Comparison of ENCODE assay signal across 18 mouse cellular contexts in the genomic region with DNA sequence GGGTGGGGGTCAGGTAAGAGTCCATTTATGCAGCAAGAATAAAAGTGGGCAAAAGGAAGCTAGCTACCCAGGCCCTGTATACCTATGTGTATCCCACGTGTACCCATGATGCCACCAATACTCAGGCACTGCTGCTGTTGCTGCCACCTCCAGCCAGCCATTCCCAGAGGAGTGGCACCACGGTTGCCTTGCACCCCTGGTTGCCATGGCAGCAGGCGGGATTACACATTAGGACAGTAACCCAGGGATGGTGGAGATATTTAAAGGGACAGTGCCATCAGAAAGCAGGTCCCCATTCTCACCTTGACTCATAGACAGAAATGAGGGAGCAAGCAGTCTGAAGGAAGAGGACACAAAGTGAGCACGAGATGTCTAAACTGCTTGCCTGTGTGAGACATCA. TPM values are rescaled to one million over a fixed set of nuclear protein-coding genes. Genes with fewer than 3 reads are reported as not detected.
DNase-seq lines count a peak whose midpoint lies in the region; ATAC-seq and TF ChIP-seq lines count a peak whose summit lies in the region.
"Had no signal": no experiment of that assay in that cellular context is flagged by ENCODE, and none has a peak within 500 bp of the region (broad histone marks: within the 10 kb centered on the region; RNA-seq: fewer than 3 reads in every experiment).

No protein-coding gene starts in this region.

- no peak overlapping the region for H3K4me2 ChIP-seq in forebrain, embryonic 15.5 days (replicated peaks)
- peak overlapping the region; percentile 73 for H3K4me2 ChIP-seq in midbrain, postnatal 0 days (ENCODE audit: low read depth, low read length, poor library complexity, severe bottlenecking)
- no peak overlapping the region for H3K4me2 ChIP-seq in intestine, embryonic 15.5 days (replicated peaks)

- no peaks in the 10 kb centered on the region for H3K27me3 ChIP-seq in liver, adult 2 months (ENCODE audit: control insufficient read depth, insufficient read depth, low read length)
- no peaks in the 10 kb centered on the region for H3K27me3 ChIP-seq in forebrain, embryonic 15.5 days
- H3K27me3 ChIP-seq in midbrain, postnatal 0 days (ENCODE audit: insufficient read depth, low read length), result no peaks in the 10 kb centered on the region
- no peaks in the 10 kb centered on the region for H3K27me3 ChIP-seq in intestine, embryonic 15.5 days (replicated peaks)
- H3K27me3 ChIP-seq: embryonic facial prominence, embryonic 15.5 days; kidney, embryonic 15.5 days had no signal

- 60% methylated on average over 4 of the region's 4 CpGs for WGBS in liver, adult 2 months
- WGBS in forebrain, embryonic 15.5 days, result 32% methylated on average over 4 of the region's 4 CpGs
- 31% methylated on average over 4 of the region's 4 CpGs for WGBS in midbrain, postnatal 0 days
- WGBS in intestine, embryonic 15.5 days, result 49% methylated on average over 4 of the region's 4 CpGs

- H3K4me1 ChIP-seq in liver, adult 2 months (ENCODE audit: control insufficient read depth, insufficient read depth, low read length), result peaks cover 5% of the 10 kb centered on the region
- H3K4me1 ChIP-seq in forebrain, embryonic 15.5 days, result peaks cover 38% of the 10 kb centered on the region
- H3K4me1 ChIP-seq in midbrain, postnatal 0 days (ENCODE audit: insufficient read depth, low read length), result peaks cover 16% of the 10 kb centered on the region
- peaks cover 24% of the 10 kb centered on the region for H3K4me1 ChIP-seq in intestine, embryonic 15.5 days (replicated peaks)

- no peak for ATAC-seq in forebrain, embryonic 15.5 days (replicated peaks)
- no peak for ATAC-seq in midbrain, postnatal 0 days (ENCODE audit: low FRiP score)
- ATAC-seq in intestine, embryonic 15.5 days, result no peak

- TF ChIP-seq POLR2A in liver, adult 2 months (IDR thresholded peaks at IDR 0.05; ENCODE audit: extremely low read depth, insufficient read depth, low read length), result no peak

- H3K36me3 ChIP-seq in liver, adult 2 months (ENCODE audit: control insufficient read depth, insufficient read depth, low read length), result no peaks in the 10 kb centered on the region
- H3K36me3 ChIP-seq in forebrain, embryonic 15.5 days, result 0 out of 2 replicates have a peak, but pooled peaks cover 2% of the 10 kb centered on the region
- peaks cover 17% of the 10 kb centered on the region for H3K36me3 ChIP-seq in midbrain, postnatal 0 days (ENCODE audit: insufficient read depth, low read length)
- no peaks in the 10 kb centered on the region for H3K36me3 ChIP-seq in intestine, embryonic 15.5 days
- H3K36me3 ChIP-seq: embryonic facial prominence, embryonic 15.5 days had no signal

- no peaks in the 10 kb centered on the region for H3K79me2 ChIP-seq in liver, adult 2 months (ENCODE audit: control insufficient read depth, insufficient read depth, low read length)

- no peak overlapping the region for H3K9ac ChIP-seq in liver, adult 2 months (ENCODE audit: low read depth, low read length)
- no peak overlapping the region for H3K9ac ChIP-seq in forebrain, embryonic 15.5 days (replicated peaks)
- H3K9ac ChIP-seq in midbrain, postnatal 0 days (replicated peaks; ENCODE audit: low read length, poor library complexity, severe bottlenecking), result no peak overlapping the region
- H3K9ac ChIP-seq in intestine, embryonic 15.5 days, result no peak overlapping the region
- H3K9ac ChIP-seq: kidney, embryonic 15.5 days; lung, embryonic 14.5 days had no signal

- no peak for TF ChIP-seq CTCF in liver, adult 2 months (IDR thresholded peaks at IDR 0.05; ENCODE audit: low read depth, low read length)
- TF ChIP-seq CTCF in midbrain, postnatal 0 days (IDR thresholded peaks at IDR 0.05), result no peak

- no peaks in the 10 kb centered on the region for H3K9me3 ChIP-seq in forebrain, embryonic 15.5 days
- no peaks in the 10 kb centered on the region for H3K9me3 ChIP-seq in midbrain, postnatal 0 days (ENCODE audit: low read length)
- H3K9me3 ChIP-seq in intestine, embryonic 15.5 days, result no peaks in the 10 kb centered on the region
- H3K9me3 ChIP-seq: embryonic facial prominence, embryonic 15.5 days; kidney, embryonic 15.5 days; limb, embryonic 10.5 days had no signal

- no peak overlapping the region for H3K4me3 ChIP-seq in liver, adult 2 months (ENCODE audit: insufficient read depth, low read depth, low read length)
- peak overlapping the region; percentile 40; the same call in 1 of the 2 replicates for H3K4me3 ChIP-seq in forebrain, embryonic 15.5 days
- H3K4me3 ChIP-seq in midbrain, postnatal 0 days (ENCODE audit: low read depth, low read length), result peak overlapping the region; percentile 39
- H3K4me3 ChIP-seq in intestine, embryonic 15.5 days (replicated peaks), result no peak overlapping the region
- H3K4me3 ChIP-seq: megakaryocyte, embryonic 14.5 days had no signal

- DNase-seq in adrenal gland, postnatal 14 days, result peak; percentile 48
- no peak for DNase-seq in adrenal gland, postnatal 25 days
- peak; percentile 10 for DNase-seq in liver, adult 2 months (ENCODE audit: extremely low read depth, low read depth, low spot score)
- DNase-seq in liver, result no peak
- DNase-seq in midbrain, postnatal 0 days (ENCODE audit: low spot score), result peak; percentile 49
- no peak for DNase-seq in spleen, postnatal 4 days (ENCODE audit: low spot score in 2 of 2)
- DNase-seq: adrenal gland, adult 8-10 months; cerebellum, postnatal 36 days; lung, embryonic 14.5 days had no signal

- H3K27ac ChIP-seq in liver, adult 2 months (replicated peaks; ENCODE audit: insufficient read depth, low read depth, low read length), result no peak overlapping the region
- H3K27ac ChIP-seq in forebrain, embryonic 15.5 days (replicated peaks), result 0 out of 2 replicates have a peak overlapping the region, but pooled peaks have one; percentile 21
- no peak overlapping the region; the same call in 1 of the 2 replicates for H3K27ac ChIP-seq in midbrain, postnatal 0 days (ENCODE audit: low read depth, low read length)
- H3K27ac ChIP-seq in intestine, embryonic 15.5 days, result no peak overlapping the region
- H3K27ac ChIP-seq: embryonic facial prominence, embryonic 15.5 days had no signal

RNA-seq across cellular contexts. Expression of a gene that starts 5.1 kb away (rescaled TPM):
- 8.6 and 10.1 TPM in 2 replicates for total RNA-seq in adrenal gland, postnatal 14 days (2021)
- 8.7 and 11.8 TPM in 2 replicates for total RNA-seq in adrenal gland, postnatal 25 days (2021)
- under 0.01 and 0.20 TPM in 2 replicates for total RNA-seq in liver, adult 2 months (2014; rRNA removed)
- polyA plus RNA-seq in liver, adult 2 months (2012; rRNA removed), result 0.20 and 0.22 TPM in 2 replicates
- 19.3 and 22.7 TPM in 2 replicates for polyA plus RNA-seq in forebrain, embryonic 15.5 days (2015; fragmentation: Nextera tagmentation; extraction: Ambion mirVana)
- 59.1 and 68.4 TPM in 2 replicates for total RNA-seq in midbrain, postnatal 0 days (2014; rRNA removed)
- polyA plus RNA-seq in midbrain, postnatal 0 days (2015; fragmentation: Nextera tagmentation; extraction: Ambion mirVana), result 33.9 and 40.7 TPM in 2 replicates
- polyA plus RNA-seq in intestine, embryonic 15.5 days (2015; fragmentation: Nextera tagmentation; extraction: Ambion mirVana), result 6.2 and 6.8 TPM in 2 replicates

RNA-seq across cellular contexts. Expression of a gene that starts 17.9 kb away (rescaled TPM):
- total RNA-seq in adrenal gland, postnatal 14 days (2021), result not detected in 2 replicates
- total RNA-seq in adrenal gland, postnatal 25 days (2021), result not detected in 2 replicates
- total RNA-seq in liver, adult 2 months (2014; rRNA removed), result not detected in 2 replicates
- not detected in 2 replicates for polyA plus RNA-seq in liver, adult 2 months (2012; rRNA removed)
- polyA plus RNA-seq in forebrain, embryonic 15.5 days (2015; fragmentation: Nextera tagmentation; extraction: Ambion mirVana), result not detected in 2 replicates
- total RNA-seq in midbrain, postnatal 0 days (2014; rRNA removed), result not detected in 2 replicates
- not detected in 2 replicates for polyA plus RNA-seq in midbrain, postnatal 0 days (2015; fragmentation: Nextera tagmentation; extraction: Ambion mirVana)
- polyA plus RNA-seq in intestine, embryonic 15.5 days (2015; fragmentation: Nextera tagmentation; extraction: Ambion mirVana), result 4.5 and 6.2 TPM in 2 replicates
- total RNA-seq: adrenal gland, adult 8-10 months; gastrocnemius, adult 18-20 months had no signal
- polyA plus RNA-seq: embryonic facial prominence, embryonic 15.5 days; heart, embryonic 11.5 days; kidney, embryonic 15.5 days; limb, embryonic 10.5 days; lung, embryonic 14.5 days had no signal

RNA-seq across cellular contexts. Expression of a gene that starts 24.4 kb away (rescaled TPM):
- total RNA-seq in adrenal gland, postnatal 14 days (2021), result not detected in 2 replicates
- not detected in 2 replicates for total RNA-seq in adrenal gland, postnatal 25 days (2021)
- not detected in 2 replicates for total RNA-seq in liver, adult 2 months (2014; rRNA removed)
- polyA plus RNA-seq in liver, adult 2 months (2012; rRNA removed), result 0.35 TPM in 1 of 2 replicates, not detected in the other
- not detected in 2 replicates for polyA plus RNA-seq in forebrain, embryonic 15.5 days (2015; fragmentation: Nextera tagmentation; extraction: Ambion mirVana)
- total RNA-seq in midbrain, postnatal 0 days (2014; rRNA removed), result not detected in 2 replicates
- polyA plus RNA-seq in midbrain, postnatal 0 days (2015; fragmentation: Nextera tagmentation; extraction: Ambion mirVana), result not detected in 2 replicates
- 57.2 and 75.0 TPM in 2 replicates for polyA plus RNA-seq in intestine, embryonic 15.5 days (2015; fragmentation: Nextera tagmentation; extraction: Ambion mirVana)
- total RNA-seq: adrenal gland, adult 8-10 months; gastrocnemius, adult 18-20 months had no signal
- polyA plus RNA-seq: embryonic facial prominence, embryonic 15.5 days; kidney, embryonic 15.5 days; limb, embryonic 10.5 days; lung, embryonic 14.5 days; spleen, adult 2 months had no signal

RNA-seq across cellular contexts. Expression of a gene that starts 41.9 kb away (rescaled TPM):
- 50.5 and 61.4 TPM in 2 replicates for total RNA-seq in adrenal gland, postnatal 14 days (2021)
- 36.8 and 46.2 TPM in 2 replicates for total RNA-seq in adrenal gland, postnatal 25 days (2021)
- 8.4 and 11.1 TPM in 2 replicates for total RNA-seq in liver, adult 2 months (2014; rRNA removed)
- 12.2 and 13.3 TPM in 2 replicates for polyA plus RNA-seq in liver, adult 2 months (2012; rRNA removed)
- 0.11 and 0.34 TPM in 2 replicates for polyA plus RNA-seq in forebrain, embryonic 15.5 days (2015; fragmentation: Nextera tagmentation; extraction: Ambion mirVana)
- total RNA-seq in midbrain, postnatal 0 days (2014; rRNA removed), result 0.14 TPM in 1 of 2 replicates, not detected in the other
- 0.25 TPM in 2 replicates for polyA plus RNA-seq in midbrain, postnatal 0 days (2015; fragmentation: Nextera tagmentation; extraction: Ambion mirVana)
- 0.98 and 1.6 TPM in 2 replicates for polyA plus RNA-seq in intestine, embryonic 15.5 days (2015; fragmentation: Nextera tagmentation; extraction: Ambion mirVana)

RNA-seq across cellular contexts. Expression of a gene that starts 54.9 kb away (rescaled TPM):
- 9.0 and 14.8 TPM in 2 replicates for total RNA-seq in adrenal gland, postnatal 14 days (2021)
- total RNA-seq in adrenal gland, postnatal 25 days (2021), result 10.4 and 12.6 TPM in 2 replicates
- 0.07 and 0.28 TPM in 2 replicates for total RNA-seq in liver, adult 2 months (2014; rRNA removed)
- polyA plus RNA-seq in liver, adult 2 months (2012; rRNA removed), result 0.06 and 0.19 TPM in 2 replicates
- 46.2 and 48.5 TPM in 2 replicates for polyA plus RNA-seq in forebrain, embryonic 15.5 days (2015; fragmentation: Nextera tagmentation; extraction: Ambion mirVana)
- 68.2 and 71.9 TPM in 2 replicates for total RNA-seq in midbrain, postnatal 0 days (2014; rRNA removed)
- 53.9 and 54.7 TPM in 2 replicates for polyA plus RNA-seq in midbrain, postnatal 0 days (2015; fragmentation: Nextera tagmentation; extraction: Ambion mirVana)
- 7.6 and 7.9 TPM in 2 replicates for polyA plus RNA-seq in intestine, embryonic 15.5 days (2015; fragmentation: Nextera tagmentation; extraction: Ambion mirVana)

Comparison
In these comparisons a context has a peak if more than half of its experiments do, and no peak if none do; other contexts are left out.
1. DNase-seq: peak in adrenal gland, postnatal 14 days (single experiment), liver, adult 2 months (single experiment) and midbrain, postnatal 0 days (single experiment); none in adrenal gland, postnatal 25 days (single experiment), liver (single experiment) and spleen, postnatal 4 days (0 of 2).
2. H3K4me3 ChIP-seq: peak in forebrain, embryonic 15.5 days (single experiment) and midbrain, postnatal 0 days (single experiment); none in liver, adult 2 months (single experiment) and intestine, embryonic 15.5 days (single experiment).